Mouse (Mus musculus) right cerebral cortex, adult 18-20 months (tissue): ENCODE measurements at regions not wholly inside any gene's neighbourhood (a gene's known extent, or its start where the extent isn't known, plus 50 kb on each side); places are given as distances from the start of the nearest gene placed in this dataset.

Experiments used
- DNase-seq: peaks from one replicate; pipeline ENCODE4 v3.0.0; 2022; ENCODE audit warnings: mixed read lengths

DNA sequence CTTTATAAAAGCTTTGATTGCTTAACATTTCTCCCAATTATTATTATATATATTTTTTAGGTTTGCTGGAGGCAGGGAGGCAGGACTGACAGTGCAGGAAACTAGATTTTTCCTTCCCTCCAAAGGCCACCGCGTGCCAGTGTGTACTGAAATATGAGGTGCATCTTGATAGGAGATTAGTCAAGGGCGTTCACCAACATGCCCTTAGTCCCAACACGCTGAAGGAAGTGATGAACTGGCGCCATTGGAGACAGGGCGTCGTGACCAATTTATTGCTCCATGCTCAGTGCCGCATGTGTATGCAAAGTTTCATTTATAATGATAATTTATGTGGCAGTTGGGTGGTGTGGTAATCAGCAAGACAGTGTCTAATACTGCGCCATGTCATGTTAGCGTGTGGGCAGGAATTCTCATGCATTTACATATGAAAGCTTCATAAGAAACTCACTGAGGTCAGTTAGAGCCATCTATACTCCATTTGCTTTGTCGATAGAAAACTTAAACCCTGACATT is 66.2 kb downstream of the Isl1 start:
- no peak for DNase-seq

DNA sequence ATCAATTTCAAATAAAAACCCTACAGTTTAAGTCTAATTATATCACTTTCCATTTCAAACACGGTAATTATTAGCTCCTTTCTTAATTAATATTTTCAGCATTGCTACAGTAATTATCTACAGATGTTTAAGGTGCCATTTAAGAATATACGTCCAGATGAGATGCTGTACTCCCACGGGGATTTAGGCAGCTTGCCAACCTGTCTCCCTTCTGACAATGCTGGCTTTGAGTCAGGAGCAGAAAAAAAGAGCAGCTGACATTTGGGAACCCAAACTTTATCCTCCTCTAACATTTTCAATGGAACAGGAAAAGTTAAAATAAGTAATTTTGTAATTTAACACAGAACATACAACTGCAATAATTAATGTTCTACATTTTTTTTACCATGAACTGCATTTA is 94.4 kb downstream of the Isl1 start:
- DNase-seq = no peak

DNA sequence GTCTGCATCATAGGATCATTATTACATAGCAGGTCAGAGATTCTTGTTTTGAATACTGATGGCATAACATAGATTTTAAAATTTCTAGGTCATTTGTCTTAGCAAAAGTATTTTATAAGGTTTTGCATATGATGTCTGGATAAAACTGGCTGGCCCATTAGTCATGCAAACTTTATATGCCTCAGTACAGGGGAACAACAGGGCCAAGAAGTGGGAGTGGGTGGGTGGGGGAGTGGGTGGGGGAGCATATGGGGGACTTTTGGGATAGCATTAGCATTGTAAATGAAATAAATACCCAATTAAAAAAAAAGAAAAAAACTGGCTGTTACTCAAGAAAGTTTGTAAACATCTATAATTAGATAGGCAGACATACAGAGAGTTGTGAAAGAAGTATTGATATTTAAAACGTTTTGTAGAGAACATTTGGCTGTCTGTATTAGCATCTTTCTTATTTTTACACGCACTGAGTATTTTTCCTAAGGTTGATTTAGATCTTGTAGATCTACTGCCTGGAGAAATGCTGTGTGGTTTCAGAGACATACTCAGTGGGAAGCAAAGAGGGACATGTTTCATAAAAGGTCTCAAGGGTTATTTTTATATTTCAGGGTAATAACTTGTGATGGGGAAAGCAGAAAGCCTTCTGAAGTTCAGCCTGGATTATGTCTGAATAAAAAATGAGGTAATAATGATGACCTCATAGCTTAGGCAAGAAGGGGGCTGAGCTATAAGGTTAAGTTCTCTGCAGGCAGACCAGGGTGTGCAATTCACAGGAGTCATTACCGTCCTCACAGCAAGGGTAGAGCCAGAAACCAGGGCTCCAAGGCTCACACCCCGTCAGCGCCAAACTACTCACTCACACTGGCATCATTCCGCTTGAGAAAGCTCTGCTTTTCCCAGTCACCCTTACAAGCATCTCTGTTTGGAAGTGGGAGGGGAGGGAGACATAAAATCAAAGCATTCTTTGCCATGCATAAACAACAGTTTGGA is 95.4 kb downstream of the Isl1 start:
- DNase-seq = no peak

DNA sequence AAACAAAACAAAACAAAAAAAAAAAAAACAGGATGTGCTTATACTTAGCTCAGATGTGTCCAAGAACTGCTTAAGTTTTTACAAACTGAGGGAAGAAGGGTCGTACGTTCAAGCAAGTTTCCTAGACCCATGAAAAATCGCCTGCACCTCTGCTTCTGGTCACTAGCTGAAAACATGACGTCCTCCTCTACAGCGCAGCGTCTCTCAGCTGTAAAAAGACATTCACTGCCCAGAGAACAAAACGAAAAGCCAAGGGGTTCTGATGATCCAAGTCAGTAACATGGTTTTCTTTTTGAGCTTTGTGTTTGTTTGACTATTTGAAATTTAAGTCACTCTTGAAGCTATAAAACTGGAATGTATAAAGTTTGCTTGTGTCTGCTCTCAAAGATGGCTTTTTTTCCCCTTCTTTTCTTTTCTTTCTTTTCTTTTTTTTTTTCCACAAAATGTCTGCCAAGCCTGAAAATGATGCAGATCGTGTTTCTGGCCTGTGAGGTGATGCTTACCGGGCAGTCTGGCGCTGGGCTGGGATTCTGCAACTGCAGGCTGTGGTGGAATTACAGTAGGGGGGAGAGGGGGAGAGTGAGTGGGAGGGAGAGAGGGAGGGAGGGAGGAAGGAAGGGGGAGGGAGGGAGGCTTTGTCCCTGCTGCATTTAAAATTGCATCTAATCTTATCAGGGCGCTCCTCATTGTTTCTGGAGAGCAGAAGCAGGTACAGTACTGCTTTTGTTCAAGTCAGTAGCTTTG is 108.1 kb downstream of the Isl1 start:
- no peak for DNase-seq

DNA sequence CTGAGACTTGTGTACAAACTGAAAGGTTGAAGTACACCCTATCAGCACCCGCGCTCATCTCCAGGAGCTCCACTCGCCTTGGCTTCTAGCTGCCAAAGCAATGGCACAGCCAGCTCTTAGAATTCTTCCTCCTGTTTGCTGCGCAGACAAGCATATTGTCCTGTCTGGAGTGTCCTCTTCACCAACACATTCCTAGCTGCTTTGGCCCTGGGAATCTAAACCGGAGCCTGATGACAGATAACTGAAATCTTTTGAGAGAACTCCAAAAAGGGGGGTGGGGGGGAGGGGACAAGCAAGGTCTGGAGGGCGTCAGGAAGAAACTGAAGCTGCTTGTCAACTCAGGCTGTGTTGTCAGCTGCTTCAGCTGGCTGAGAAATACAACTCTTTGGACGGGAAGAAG is 122.4 kb downstream of the Isl1 start:
- DNase-seq = no peak

DNA sequence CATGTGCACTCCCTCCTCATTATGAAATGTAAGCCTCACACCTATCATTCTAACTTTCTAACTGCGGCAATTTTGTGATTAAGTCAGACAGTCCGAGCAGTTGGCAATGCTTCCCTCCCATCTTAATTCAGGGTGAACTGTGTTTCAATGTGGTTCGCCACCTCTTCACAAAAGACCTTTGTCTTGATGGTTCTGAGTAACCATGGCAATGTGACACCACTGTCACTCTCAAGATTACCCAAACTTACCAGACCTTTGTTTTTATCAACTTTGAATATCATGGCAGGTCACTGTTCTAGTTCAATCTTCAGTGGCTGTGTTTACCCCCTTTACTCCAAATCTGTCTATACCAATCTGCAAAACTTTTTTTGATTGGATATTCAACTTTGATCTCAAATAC is 131.7 kb downstream of the Isl1 start:
- no peak for DNase-seq

DNA sequence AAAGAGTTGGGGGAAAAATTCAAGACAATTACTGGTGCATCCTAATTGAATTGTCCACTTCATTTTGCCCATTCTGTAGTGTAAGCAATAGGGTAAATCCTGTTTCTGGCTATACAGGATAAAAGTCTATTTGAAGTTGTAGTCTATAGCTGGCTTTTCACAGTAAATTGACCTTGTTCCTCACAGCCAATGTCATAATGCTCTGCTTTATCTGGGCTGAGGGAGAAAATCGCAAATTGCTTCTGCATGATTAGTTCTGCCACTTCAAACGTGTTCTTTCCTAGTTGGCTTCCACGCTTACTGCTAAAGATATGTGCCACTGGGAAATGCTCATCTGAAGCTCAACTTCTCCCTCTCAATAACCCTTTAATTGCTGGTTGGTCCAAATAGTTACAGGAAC is 134.5 kb downstream of the Isl1 start:
- DNase-seq = no peak

DNA sequence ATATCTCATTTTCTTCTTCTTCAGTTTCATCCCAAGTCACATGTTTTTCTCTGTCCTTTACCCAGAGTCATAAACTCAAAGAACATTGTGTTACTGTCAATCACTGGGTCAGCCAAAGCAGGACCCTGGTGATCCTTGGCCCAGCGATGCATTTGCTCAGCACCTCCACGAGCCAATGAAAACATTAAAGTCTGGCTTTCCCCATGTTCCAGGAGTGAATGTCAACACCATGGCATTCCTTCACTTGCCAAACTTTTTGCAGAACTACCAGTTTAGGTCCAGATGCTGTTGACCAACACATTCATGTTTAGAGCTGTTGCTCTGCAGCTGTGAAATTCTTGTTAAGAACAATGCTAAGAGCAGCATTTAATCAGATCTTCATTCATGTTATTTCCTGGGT is 135.6 kb downstream of the Isl1 start:
- DNase-seq = no peak

DNA sequence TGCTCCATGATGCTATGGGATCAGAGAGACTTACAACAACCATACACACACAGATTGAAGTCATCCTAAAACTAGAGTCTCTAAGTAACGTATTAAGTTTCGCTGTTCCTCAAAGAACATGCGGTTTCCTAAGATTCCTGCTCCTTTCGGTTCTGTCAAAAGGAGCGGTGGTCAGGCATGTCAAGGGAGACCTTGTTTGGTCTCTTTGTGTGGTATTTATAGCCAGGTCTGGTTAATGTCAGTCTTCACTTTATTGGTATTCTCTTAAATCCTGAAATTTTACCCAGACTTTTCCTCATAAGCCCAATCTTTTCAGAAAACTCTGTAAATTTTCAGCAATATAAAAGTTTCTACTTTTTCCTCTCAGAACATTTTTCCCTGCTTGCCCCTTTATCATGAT is 166.5 kb downstream of the Isl1 start:
- no peak for DNase-seq

DNA sequence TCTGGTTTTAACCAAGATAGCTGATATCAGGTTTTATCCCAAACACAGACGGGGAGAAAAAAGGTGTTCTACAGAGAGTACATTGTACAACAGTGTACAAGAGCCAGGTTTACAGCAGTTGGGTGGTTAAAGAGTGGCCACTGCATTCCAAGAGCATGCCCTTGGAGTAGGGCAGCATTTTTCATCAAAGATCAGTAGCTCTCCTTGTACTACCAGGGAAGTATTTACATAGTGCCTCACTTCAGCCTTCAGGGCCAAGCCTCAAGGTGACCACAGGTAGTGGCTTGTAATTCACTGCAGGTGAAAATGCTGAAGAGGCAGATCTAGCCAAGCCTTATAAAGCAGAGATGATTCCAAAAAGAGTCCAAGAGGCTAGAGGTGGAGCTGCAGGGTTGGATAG is 190.8 kb downstream of the Isl1 start:
- no peak for DNase-seq

DNA sequence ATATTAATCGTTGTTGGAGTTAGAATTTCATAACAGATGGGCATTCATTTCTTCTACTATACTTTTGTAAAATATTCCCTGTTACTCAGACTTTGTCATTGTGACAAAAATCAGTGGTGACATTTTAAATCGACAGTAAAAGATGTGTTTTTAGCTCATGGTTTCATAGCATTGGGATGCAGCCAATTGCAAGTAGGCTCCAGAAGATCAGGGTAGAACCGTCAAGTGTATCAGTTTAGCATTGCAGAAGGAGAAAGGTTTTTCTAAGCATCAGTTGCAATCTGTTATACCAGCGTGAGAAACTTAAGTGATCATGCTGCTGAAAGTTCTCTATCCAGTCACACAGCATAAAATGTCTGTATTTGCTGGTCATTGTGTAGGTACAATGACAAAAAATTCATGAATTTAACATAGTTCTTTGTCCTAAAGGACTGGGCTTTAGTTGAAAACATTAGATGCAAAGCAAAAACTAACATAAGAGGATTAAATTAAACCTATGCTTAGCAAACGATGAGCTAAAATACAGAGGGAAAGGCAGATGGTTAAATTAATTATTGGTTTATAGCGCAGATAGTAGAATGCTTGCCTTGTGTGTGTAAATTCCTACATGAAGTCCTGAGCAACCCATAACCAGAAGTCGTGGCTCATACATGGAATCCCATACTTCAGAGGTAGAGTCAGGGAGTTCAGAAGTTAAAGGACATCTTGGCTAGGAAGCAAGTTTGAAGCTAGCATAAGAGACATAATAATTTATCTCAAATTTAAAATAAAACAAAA is 198.3 kb downstream of the Isl1 start:
- DNase-seq = peak; percentile 3

DNA sequence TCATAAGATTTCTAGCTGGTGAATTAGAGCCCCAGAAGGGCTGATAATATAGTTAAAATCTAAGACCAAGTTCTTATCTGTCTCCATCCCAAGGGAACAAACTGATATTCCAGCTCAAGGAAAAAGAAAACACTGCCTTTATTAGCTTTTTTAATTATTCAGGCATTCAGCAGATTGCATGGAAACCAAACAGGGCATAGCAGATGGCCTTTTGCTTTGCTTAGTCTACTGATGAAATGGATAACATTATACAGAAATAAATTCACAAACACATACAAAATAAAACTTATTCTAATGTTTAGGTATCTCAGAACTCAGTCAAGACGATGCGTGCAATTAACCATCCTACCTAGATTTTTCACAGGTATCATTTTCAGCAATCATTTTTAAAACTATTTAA is 198.9 kb downstream of the Isl1 start:
- no peak for DNase-seq

DNA sequence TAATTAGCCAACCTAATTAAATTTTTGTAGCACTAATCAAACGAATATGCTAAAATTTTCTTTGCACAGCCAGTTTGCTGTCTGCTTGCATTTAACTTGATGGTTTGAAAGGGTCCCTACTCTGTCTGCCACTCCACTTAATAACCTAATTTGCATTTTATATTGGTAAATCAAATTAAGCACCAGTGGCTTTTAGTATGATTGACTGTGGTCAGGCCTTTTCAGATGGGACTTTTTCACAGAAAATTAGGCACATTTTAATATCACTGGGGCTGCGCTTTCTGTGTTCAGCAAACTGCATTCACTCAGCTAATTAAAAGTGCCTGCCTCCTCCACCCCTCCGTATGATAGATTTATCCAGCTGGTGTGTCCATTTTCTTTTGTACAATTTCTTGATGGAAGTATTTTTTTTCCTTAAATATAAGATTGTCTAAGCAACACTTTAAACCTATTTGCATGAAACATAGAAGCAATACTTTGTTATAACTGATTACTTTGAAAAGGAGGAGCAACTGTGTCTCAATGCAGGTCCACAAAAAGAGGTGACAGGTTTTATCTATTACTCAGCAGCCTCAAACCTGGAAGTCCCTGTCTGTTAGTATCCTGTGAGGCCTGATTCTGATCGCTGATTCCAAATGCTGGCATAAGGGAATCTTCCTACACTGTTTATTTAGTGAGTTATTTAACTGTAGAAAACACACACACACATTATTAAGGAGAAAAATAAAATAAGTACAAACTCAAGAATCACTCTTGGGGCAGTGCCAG is 221.8 kb downstream of the Isl1 start:
- DNase-seq = no peak

DNA sequence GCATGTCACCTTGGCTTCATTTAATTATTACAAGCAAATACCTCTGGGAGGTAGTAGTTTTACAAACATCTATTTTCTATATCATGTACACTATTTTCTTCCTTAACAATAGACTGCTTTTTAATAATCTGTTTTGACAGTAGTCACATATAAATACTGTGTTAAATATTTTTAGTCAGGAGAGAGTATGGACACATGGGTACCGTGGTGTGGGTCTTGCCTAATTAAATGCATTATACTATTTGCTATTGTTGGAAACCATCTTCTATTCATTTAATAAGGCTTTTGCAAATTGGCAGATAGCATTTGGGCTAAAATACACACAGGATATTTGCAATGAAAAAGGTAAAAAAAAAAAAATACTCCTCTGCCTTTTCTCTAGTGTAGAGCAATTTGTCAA is 222.3 kb downstream of the Isl1 start:
- DNase-seq = no peak

DNA sequence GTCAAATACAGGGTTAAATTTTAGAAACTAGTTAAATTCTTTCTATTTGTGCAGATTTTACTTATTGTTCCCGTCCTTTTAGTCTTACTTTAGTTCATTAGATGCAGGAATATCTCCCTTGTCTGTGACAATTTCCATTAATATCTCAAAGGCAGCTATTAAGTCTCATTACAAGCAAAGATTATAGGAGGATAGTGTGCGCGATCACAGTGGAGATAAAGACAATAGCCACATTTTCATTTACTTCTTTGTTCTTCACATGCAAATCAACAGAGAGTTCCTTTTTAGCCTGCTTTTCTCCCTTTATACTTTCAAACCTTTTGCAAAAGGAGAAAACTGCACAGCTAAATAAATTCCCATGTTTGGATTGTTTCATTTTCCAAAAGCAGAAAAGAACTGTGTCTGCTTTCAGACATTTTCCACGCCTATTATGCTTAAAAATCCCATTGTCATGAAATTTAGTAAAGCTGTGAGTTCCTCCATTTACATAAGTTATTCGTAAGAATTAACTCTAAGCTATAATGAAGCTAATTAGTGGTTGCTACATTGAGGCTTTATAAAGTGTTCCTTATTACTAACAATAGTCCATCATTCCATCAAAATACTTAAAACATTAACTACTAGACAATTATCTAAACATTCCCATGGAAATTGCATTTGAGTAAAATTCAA is 252.4 kb downstream of the Isl1 start:
- no peak for DNase-seq

DNA sequence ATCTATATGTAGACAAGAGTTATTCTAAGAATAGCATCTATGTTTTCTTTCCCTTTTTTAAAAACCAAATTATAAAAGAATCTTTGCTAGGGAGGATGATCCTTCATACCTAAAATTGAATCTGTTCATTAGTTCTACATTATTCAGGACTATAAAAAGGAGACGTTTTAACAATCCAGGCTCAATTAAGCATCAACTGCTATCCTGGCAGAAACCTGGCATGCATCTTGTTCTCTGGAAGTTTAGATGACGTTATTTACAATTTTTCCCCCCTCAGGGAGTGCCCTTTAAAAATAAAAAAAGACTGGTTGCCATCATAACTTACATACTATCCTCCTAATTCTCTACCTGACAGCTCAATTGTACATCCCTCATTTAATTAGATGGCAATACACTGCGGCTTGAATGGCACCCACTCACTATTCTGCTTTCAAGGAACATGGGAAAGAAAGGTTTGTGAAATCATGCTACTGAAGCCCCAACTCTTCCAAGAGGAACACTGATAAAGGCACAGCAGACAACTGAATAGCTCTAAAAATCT is 253.3 kb downstream of the Isl1 start:
- no peak for DNase-seq

DNA sequence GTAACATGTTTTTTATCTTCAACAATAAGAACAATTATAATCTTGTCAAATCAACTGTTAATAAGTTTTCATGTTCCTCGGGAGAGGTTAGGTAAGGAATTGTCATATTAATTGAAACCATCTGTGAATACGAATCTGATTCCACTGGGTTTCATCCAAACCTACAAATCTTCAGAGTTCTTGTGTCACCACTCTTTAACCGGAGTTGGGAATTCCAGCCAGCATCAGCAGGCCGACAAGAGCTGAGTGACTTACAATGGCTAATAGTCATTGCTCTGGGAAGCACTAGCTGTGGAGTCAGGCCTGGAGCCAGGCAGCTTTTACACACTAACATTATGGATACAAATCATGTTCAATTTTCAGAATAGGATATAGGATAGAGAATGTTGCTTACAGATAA is 273.3 kb downstream of the Isl1 start:
- DNase-seq = no peak

DNA sequence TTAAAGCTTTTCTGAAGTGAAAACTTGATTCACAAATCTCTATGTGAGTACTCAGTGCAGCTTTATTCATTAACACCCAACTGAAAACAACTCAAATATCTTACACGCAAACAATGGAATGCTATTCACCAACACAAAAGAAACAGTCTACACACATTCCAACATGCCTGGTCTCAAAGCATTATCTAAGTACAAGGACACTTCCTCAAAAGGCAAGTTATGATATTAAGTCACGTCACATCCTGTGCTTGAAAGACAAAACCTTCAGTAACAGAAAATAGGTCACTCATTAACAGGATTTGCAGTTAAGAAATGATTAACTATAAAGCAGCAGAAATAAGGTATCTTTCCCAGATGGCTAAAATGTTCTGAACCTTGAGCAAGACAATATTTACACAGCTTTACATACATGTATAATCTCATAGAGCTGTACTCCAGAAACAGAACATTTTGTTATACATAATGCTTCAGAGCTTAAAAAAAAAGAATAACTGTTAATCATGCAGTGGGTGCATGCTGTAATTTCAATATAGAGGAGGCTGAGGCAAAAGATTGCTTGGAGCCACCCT is 279.3 kb downstream of the Isl1 start:
- no peak for DNase-seq

DNA sequence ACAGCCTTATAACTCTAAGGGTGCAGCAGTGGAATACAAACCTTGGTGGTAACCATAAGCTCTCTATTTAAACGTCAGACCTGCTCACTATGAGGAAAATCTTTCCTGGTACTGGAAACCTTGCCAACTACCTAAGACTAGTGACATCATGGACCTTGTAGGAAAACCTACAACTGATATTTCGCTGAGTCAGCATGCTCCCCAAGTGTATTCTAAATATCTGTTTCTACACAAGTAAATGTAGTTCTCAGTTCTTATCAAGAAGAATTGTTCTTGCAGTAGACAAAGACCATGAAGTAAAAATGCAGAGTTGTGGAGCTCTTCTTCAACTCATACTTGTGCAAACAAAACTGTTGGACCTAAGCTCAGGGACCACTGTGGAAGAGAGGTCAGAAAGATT is 280.9 kb downstream of the Isl1 start:
- DNase-seq = no peak

DNA sequence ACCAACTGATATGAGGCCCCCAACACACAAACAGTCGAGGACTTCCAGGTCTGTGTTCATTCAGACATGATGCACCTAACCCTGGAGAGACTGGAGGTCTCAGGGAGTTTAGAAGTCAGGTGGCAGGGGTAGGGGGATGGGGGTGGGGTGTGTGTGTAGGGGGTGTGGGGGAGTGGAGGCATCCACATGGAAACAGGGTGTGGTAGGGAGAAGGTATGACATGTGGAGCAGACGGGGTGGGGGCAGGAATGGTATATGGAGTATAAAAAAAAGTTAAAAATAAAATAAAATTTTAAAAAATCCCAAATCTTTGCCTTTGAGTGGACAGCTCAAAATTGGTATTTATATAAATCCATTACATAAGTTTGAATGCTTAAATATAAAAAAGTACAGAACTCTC is 282.3 kb downstream of the Isl1 start:
- DNase-seq = no peak

DNA sequence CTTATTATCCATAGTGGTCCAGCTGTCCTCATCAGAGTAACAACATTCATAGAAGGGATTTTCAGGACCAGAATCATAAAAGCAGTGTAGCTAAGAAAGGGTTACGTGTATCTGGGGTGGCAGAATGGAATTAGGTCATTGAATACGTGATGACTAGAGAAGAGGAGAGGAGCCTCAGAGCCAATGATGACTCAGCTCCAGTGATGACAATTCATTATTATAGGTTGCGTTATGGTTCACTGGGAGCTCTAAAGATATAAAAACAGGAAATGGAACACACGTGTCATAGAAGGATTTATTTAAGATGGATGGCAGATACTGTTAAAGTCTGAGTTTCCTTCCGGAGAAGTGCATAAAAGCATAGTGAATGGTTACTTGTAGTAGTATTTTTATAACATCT is 291.6 kb downstream of the Isl1 start:
- no peak for DNase-seq
